Mouse (Mus musculus): ENCODE data around the gene Rpl36a-ps1. TPM values are rescaled to one million over a fixed set of nuclear protein-coding genes. Genes with fewer than 3 reads are reported as not detected.

Gene Rpl36a-ps1
- polyA plus RNA-seq, 1 experiment from 2014 or later: 2.0 TPM

- 90% methylated on average over 5 of the region's 5 CpGs for WGBS
- Histone ChIP-seq H3K4me1 (ENCODE audit: control insufficient read depth, insufficient read depth, low read length) (no peaks in the 10 kb centered on the region), H3K4me3 (ENCODE audit: low read depth, low read length) (no peak overlapping the region), H3K27ac (ENCODE audit: low read depth, low read length) (no peak overlapping the region), H3K9ac (ENCODE audit: low read length) (no peak overlapping the region), H3K27me3 (ENCODE audit: control insufficient read depth, insufficient read depth, low read length) (no peaks in the 10 kb centered on the region), H3K4me2 (no peak overlapping the region), H3K9me3 (ENCODE audit: control insufficient read depth, low read length) (no peaks in the 10 kb centered on the region), H3K36me3 (ENCODE audit: control insufficient read depth, insufficient read depth, low read length) (no peaks in the 10 kb centered on the region; the same call in 1 of the 2 replicates)
- ATAC-seq (ENCODE audit: low FRiP score) (no peak), DNase-seq (ENCODE audit: low spot score, missing footprints) (no peak)
Observed at GRCm38 (mm10) chr14:99029987-99030386, 35.9 kb upstream of the Rpl36a-ps1 start.

GRCm38 (mm10) chr14:99022346-99023086 is 28.4 kb upstream of the Rpl36a-ps1 start:
- 0 out of 2 replicates have a peak, but pooled peaks have one; percentile 35 for ATAC-seq (ENCODE audit: low FRiP score)
- WGBS: 44% methylated on average over 12 of the region's 12 CpGs
- no peaks in the 10 kb centered on the region for H3K9me3 ChIP-seq (ENCODE audit: control insufficient read depth, low read length)
- H3K9ac ChIP-seq (ENCODE audit: low read length): peak overlapping the region; percentile 27; the same call in 1 of the 2 replicates
- no peak for DNase-seq (ENCODE audit: low spot score, missing footprints)
- no peak overlapping the region for H3K27ac ChIP-seq (ENCODE audit: low read depth, low read length)
- no peaks in the 10 kb centered on the region for H3K27me3 ChIP-seq (ENCODE audit: control insufficient read depth, insufficient read depth, low read length)
- no peaks in the 10 kb centered on the region for H3K4me1 ChIP-seq (ENCODE audit: control insufficient read depth, insufficient read depth, low read length)
- peak overlapping the region; percentile 33; the same call in 1 of the 2 replicates for H3K4me2 ChIP-seq
- H3K4me3 ChIP-seq (ENCODE audit: low read depth, low read length): peak overlapping the region; percentile 16; the same call in 1 of the 2 replicates
- H3K36me3 ChIP-seq (ENCODE audit: control insufficient read depth, insufficient read depth, low read length): no peaks in the 10 kb centered on the region

- no peak overlapping the region for H3K4me3 ChIP-seq (ENCODE audit: low read depth, low read length)
- H3K4me1 ChIP-seq (ENCODE audit: control insufficient read depth, insufficient read depth, low read length): no peaks in the 10 kb centered on the region
- no peaks in the 10 kb centered on the region for H3K9me3 ChIP-seq (ENCODE audit: control insufficient read depth, low read length)
- H3K27me3 ChIP-seq (ENCODE audit: control insufficient read depth, insufficient read depth, low read length): no peaks in the 10 kb centered on the region
- DNase-seq (ENCODE audit: low spot score, missing footprints) (no peak), ATAC-seq (ENCODE audit: low FRiP score) (no peak)
- no peak overlapping the region for H3K9ac ChIP-seq (ENCODE audit: low read length)
- no peaks in the 10 kb centered on the region for H3K36me3 ChIP-seq (ENCODE audit: control insufficient read depth, insufficient read depth, low read length)
- WGBS: 71% methylated on average over 10 of the region's 10 CpGs
- H3K4me2 ChIP-seq: no peak overlapping the region
- no peak overlapping the region for H3K27ac ChIP-seq (ENCODE audit: low read depth, low read length)
Observed at GRCm38 (mm10) chr14:99019136-99019808, 25.2 kb upstream of the Rpl36a-ps1 start.

GRCm38 (mm10) chr14:99018691-99019090 is 24.6 kb upstream of the Rpl36a-ps1 start:
- Histone ChIP-seq H3K4me2 (no peak overlapping the region), H3K27me3 (ENCODE audit: control insufficient read depth, insufficient read depth, low read length) (no peaks in the 10 kb centered on the region), H3K9me3 (ENCODE audit: control insufficient read depth, low read length) (no peaks in the 10 kb centered on the region), H3K27ac (ENCODE audit: low read depth, low read length) (no peak overlapping the region), H3K36me3 (ENCODE audit: control insufficient read depth, insufficient read depth, low read length) (no peaks in the 10 kb centered on the region), H3K4me1 (ENCODE audit: control insufficient read depth, insufficient read depth, low read length) (no peaks in the 10 kb centered on the region), H3K4me3 (ENCODE audit: low read depth, low read length) (no peak overlapping the region), H3K9ac (ENCODE audit: low read length) (no peak overlapping the region)
- DNase-seq (ENCODE audit: low spot score, missing footprints): no peak
- 93% methylated on average over 7 of the region's 7 CpGs for WGBS
- ATAC-seq (ENCODE audit: low FRiP score): no peak

GRCm38 (mm10) chr14:99010920-99011313 is 16.8 kb upstream of the Rpl36a-ps1 start:
- Histone ChIP-seq H3K36me3 (ENCODE audit: control insufficient read depth, insufficient read depth, low read length) (no peaks in the 10 kb centered on the region), H3K4me3 (ENCODE audit: low read depth, low read length) (no peak overlapping the region), H3K4me2 (no peak overlapping the region), H3K4me1 (ENCODE audit: control insufficient read depth, insufficient read depth, low read length) (no peaks in the 10 kb centered on the region), H3K27ac (ENCODE audit: low read depth, low read length) (no peak overlapping the region), H3K9me3 (ENCODE audit: control insufficient read depth, low read length) (no peaks in the 10 kb centered on the region), H3K9ac (ENCODE audit: low read length) (no peak overlapping the region), H3K27me3 (ENCODE audit: control insufficient read depth, insufficient read depth, low read length) (no peaks in the 10 kb centered on the region)
- WGBS: 76% methylated on average over 2 of the region's 2 CpGs
- peak; percentile 14 for DNase-seq (ENCODE audit: low spot score, missing footprints)
- no peak for ATAC-seq (ENCODE audit: low FRiP score)

- H3K4me1 ChIP-seq (ENCODE audit: control insufficient read depth, insufficient read depth, low read length): no peaks in the 10 kb centered on the region
- no peak overlapping the region for H3K27ac ChIP-seq (ENCODE audit: low read depth, low read length)
- no peak overlapping the region for H3K4me2 ChIP-seq
- WGBS: 80% methylated on average over 8 of the region's 8 CpGs
- H3K4me3 ChIP-seq (ENCODE audit: low read depth, low read length): no peak overlapping the region
- H3K36me3 ChIP-seq (ENCODE audit: control insufficient read depth, insufficient read depth, low read length): no peaks in the 10 kb centered on the region
- DNase-seq (ENCODE audit: low spot score, missing footprints) (peak; percentile 65), ATAC-seq (ENCODE audit: low FRiP score) (no peak)
- H3K9ac ChIP-seq (ENCODE audit: low read length): no peak overlapping the region
- no peaks in the 10 kb centered on the region for H3K9me3 ChIP-seq (ENCODE audit: control insufficient read depth, low read length)
- no peaks in the 10 kb centered on the region for H3K27me3 ChIP-seq (ENCODE audit: control insufficient read depth, insufficient read depth, low read length)
Observed at GRCm38 (mm10) chr14:99010224-99010919, 16.3 kb upstream of the Rpl36a-ps1 start.

- no peak for DNase-seq (ENCODE audit: low spot score, missing footprints)
- no peaks in the 10 kb centered on the region for H3K36me3 ChIP-seq (ENCODE audit: control insufficient read depth, insufficient read depth, low read length)
- no peak for ATAC-seq (ENCODE audit: low FRiP score)
- no peak overlapping the region for H3K4me3 ChIP-seq (ENCODE audit: low read depth, low read length)
- WGBS: 86% methylated on average over 2 of the region's 2 CpGs
- no peak overlapping the region for H3K9ac ChIP-seq (ENCODE audit: low read length)
- H3K4me1 ChIP-seq (ENCODE audit: control insufficient read depth, insufficient read depth, low read length): no peaks in the 10 kb centered on the region
- H3K9me3 ChIP-seq (ENCODE audit: control insufficient read depth, low read length): no peaks in the 10 kb centered on the region
- no peaks in the 10 kb centered on the region for H3K27me3 ChIP-seq (ENCODE audit: control insufficient read depth, insufficient read depth, low read length)
- no peak overlapping the region for H3K4me2 ChIP-seq
- no peak overlapping the region for H3K27ac ChIP-seq (ENCODE audit: low read depth, low read length)
Observed at GRCm38 (mm10) chr14:98992482-98992881, 1.6 kb downstream of the Rpl36a-ps1 start.

- ATAC-seq (ENCODE audit: low FRiP score) (no peak), DNase-seq (ENCODE audit: low spot score, missing footprints) (no peak)
- Histone ChIP-seq H3K9ac (ENCODE audit: low read length) (no peak overlapping the region), H3K36me3 (ENCODE audit: control insufficient read depth, insufficient read depth, low read length) (no peaks in the 10 kb centered on the region), H3K27ac (ENCODE audit: low read depth, low read length) (no peak overlapping the region), H3K9me3 (ENCODE audit: control insufficient read depth, low read length) (no peaks in the 10 kb centered on the region), H3K4me1 (ENCODE audit: control insufficient read depth, insufficient read depth, low read length) (no peaks in the 10 kb centered on the region), H3K4me2 (no peak overlapping the region), H3K4me3 (ENCODE audit: low read depth, low read length) (no peak overlapping the region), H3K27me3 (ENCODE audit: control insufficient read depth, insufficient read depth, low read length) (no peaks in the 10 kb centered on the region)
- 57% methylated on average over 3 of the region's 3 CpGs for WGBS
Observed at GRCm38 (mm10) chr14:98990636-98991035, 3.5 kb downstream of the Rpl36a-ps1 start.

GRCm38 (mm10) chr14:98989818-98990217 is 4.3 kb downstream of the Rpl36a-ps1 start:
- Histone ChIP-seq H3K36me3 (ENCODE audit: control insufficient read depth, insufficient read depth, low read length) (no peaks in the 10 kb centered on the region), H3K4me2 (no peak overlapping the region), H3K4me1 (ENCODE audit: control insufficient read depth, insufficient read depth, low read length) (no peaks in the 10 kb centered on the region), H3K27ac (ENCODE audit: low read depth, low read length) (no peak overlapping the region), H3K9ac (ENCODE audit: low read length) (no peak overlapping the region), H3K4me3 (ENCODE audit: low read depth, low read length) (no peak overlapping the region), H3K9me3 (ENCODE audit: control insufficient read depth, low read length) (no peaks in the 10 kb centered on the region), H3K27me3 (ENCODE audit: control insufficient read depth, insufficient read depth, low read length) (no peaks in the 10 kb centered on the region)
- ATAC-seq (ENCODE audit: low FRiP score): no peak
- 40% methylated on average over 3 of the region's 3 CpGs for WGBS
- no peak for DNase-seq (ENCODE audit: low spot score, missing footprints)
